In the genomic region with DNA sequence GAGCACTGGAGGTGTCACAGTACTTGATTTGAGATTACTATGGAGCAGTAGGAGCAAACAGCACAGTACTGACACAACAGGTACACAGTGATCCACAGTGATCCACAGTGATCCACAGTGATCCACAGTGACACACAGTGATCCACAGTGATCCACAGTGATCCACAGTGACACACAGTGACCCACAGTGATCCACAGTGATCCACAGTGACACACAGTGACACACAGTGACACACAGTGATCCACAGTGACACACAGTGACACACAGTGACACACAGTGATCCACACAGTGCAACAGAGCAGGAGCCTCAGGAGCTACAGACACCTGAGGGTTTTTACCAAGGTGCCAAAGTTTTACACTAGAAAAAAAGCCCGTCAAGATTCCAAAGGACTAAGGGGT, we compare ENCODE assay signal across 18 mouse cellular contexts. TPM values are rescaled to one million over a fixed set of nuclear protein-coding genes. Genes with fewer than 3 reads are reported as not detected.
DNase-seq lines count a peak whose midpoint lies in the region; ATAC-seq and TF ChIP-seq lines count a peak whose summit lies in the region.
"Had no signal": no experiment of that assay in that cellular context is flagged by ENCODE, and none has a peak within 500 bp of the region (broad histone marks: within the 10 kb centered on the region; RNA-seq: fewer than 3 reads in every experiment).

No protein-coding gene starts in this region.

- TF ChIP-seq POLR2A in lung, adult 2 months (IDR thresholded peaks at IDR 0.05; ENCODE audit: borderline replicate concordance, extremely low read depth, low read depth, low read length): no peak

- ATAC-seq in CD4-positive, CD25-positive, alpha-beta regulatory T cell, adult 4 months: no peak
- ATAC-seq in lung, embryonic 14.5 days (ENCODE audit: insufficient read depth): peak; percentile 41; the same call in 1 of the 2 replicates
- no peak for ATAC-seq in heart, embryonic 11.5 days (replicated peaks; ENCODE audit: insufficient number of reproducible peaks, low FRiP score, low TSS enrichment)
- ATAC-seq: forebrain, embryonic 13.5 days; intestine, embryonic 16.5 days had no signal

- H3K4me3 ChIP-seq in lung, embryonic 14.5 days (ENCODE audit: low read depth, low read length): no peak overlapping the region
- H3K4me3 ChIP-seq in lung, adult 2 months (replicated peaks; ENCODE audit: extremely low read depth, low read depth, low read length): no peak overlapping the region
- peak overlapping the region; percentile 42 for H3K4me3 ChIP-seq in megakaryocyte, embryonic 14.5 days (replicated peaks)
- H3K4me3 ChIP-seq in heart, embryonic 11.5 days (ENCODE audit: low read depth, low read length): no peak overlapping the region
- H3K4me3 ChIP-seq: forebrain, embryonic 13.5 days; kidney, embryonic 15.5 days; liver, embryonic 13.5 days had no signal

- peak; percentile 27 for DNase-seq in CD4-positive, CD25-positive, alpha-beta regulatory T cell, adult 2 months (ENCODE audit: low read depth, low spot score)
- DNase-seq in lung, embryonic 14.5 days: no peak
- DNase-seq in lung, adult 2 months: no peak
- DNase-seq in splenic B cell, adult 2 months (ENCODE audit: low read depth, low spot score): peak; percentile 20
- no peak for DNase-seq in MN1 (ENCODE audit: low spot score)
- DNase-seq: cerebellum, adult 18-20 months; cerebellum, postnatal 36 days; gastrocnemius, postnatal 10 days; kidney, postnatal 4 days; liver, embryonic 13.5 days; thymus, postnatal 25 days had no signal

- no peaks in the 10 kb centered on the region for H3K27me3 ChIP-seq in lung, embryonic 14.5 days (ENCODE audit: insufficient read depth, low read length)
- H3K27me3 ChIP-seq in megakaryocyte, embryonic 14.5 days (replicated peaks): no peaks in the 10 kb centered on the region
- H3K27me3 ChIP-seq in splenic B cell, adult 2 months (ENCODE audit: control insufficient read depth, insufficient read depth, low read length, poor library complexity, severe bottlenecking): no peaks in the 10 kb centered on the region
- H3K27me3 ChIP-seq in heart, embryonic 11.5 days (ENCODE audit: control insufficient read depth, insufficient read depth, low read length): no peaks in the 10 kb centered on the region
- H3K27me3 ChIP-seq: forebrain, embryonic 13.5 days; kidney, embryonic 15.5 days; liver, embryonic 13.5 days had no signal

- no peak overlapping the region for H3K27ac ChIP-seq in lung, embryonic 14.5 days (ENCODE audit: low read depth)
- H3K27ac ChIP-seq in heart, embryonic 11.5 days (ENCODE audit: low read depth, low read length): no peak overlapping the region
- H3K27ac ChIP-seq: forebrain, embryonic 13.5 days; kidney, embryonic 15.5 days; liver, embryonic 13.5 days; macrophage had no signal

- TF ChIP-seq CTCF in lung, embryonic 14.5 days (IDR thresholded peaks at IDR 0.05; ENCODE audit: low read depth): no peak
- no peak for TF ChIP-seq CTCF in lung, adult 2 months (IDR thresholded peaks at IDR 0.05; ENCODE audit: insufficient read depth, low read length)

- peaks cover 7% of the 10 kb centered on the region; the same call in 1 of the 2 replicates for H3K9me3 ChIP-seq in lung, embryonic 14.5 days (ENCODE audit: low read depth, low read length)
- H3K9me3 ChIP-seq in megakaryocyte, embryonic 14.5 days: no peaks in the 10 kb centered on the region
- H3K9me3 ChIP-seq in heart, embryonic 11.5 days (replicated peaks; ENCODE audit: control insufficient read depth, low read length): no peaks in the 10 kb centered on the region; the same call in 1 of the 2 replicates
- H3K9me3 ChIP-seq: liver, embryonic 13.5 days had no signal

- peaks cover 30% of the 10 kb centered on the region for H3K36me3 ChIP-seq in lung, embryonic 14.5 days (ENCODE audit: insufficient read depth)
- peaks cover 45% of the 10 kb centered on the region for H3K36me3 ChIP-seq in megakaryocyte, embryonic 14.5 days (replicated peaks; ENCODE audit: low read length)
- H3K36me3 ChIP-seq in splenic B cell, adult 2 months (ENCODE audit: control insufficient read depth, insufficient read depth, low read length, poor library complexity, severe bottlenecking): peaks cover 6% of the 10 kb centered on the region; the same call in 1 of the 2 replicates
- H3K36me3 ChIP-seq in heart, embryonic 11.5 days (ENCODE audit: control insufficient read depth, insufficient read depth, low read length): peaks cover 9% of the 10 kb centered on the region

- 72% methylated on average over 1 of the region's 1 CpGs for WGBS in lung, embryonic 14.5 days
- WGBS in lung, adult 2 months: 62% methylated on average over 1 of the region's 1 CpGs
- 74% methylated on average over 1 of the region's 1 CpGs for WGBS in heart, embryonic 11.5 days (ENCODE audit: insufficient replicate concordance)

- H3K4me1 ChIP-seq in lung, embryonic 14.5 days (ENCODE audit: insufficient read depth): no peaks in the 10 kb centered on the region
- peaks cover 18% of the 10 kb centered on the region for H3K4me1 ChIP-seq in lung, adult 2 months (ENCODE audit: control insufficient read depth, insufficient read depth, low read length)
- H3K4me1 ChIP-seq in megakaryocyte, embryonic 14.5 days: peaks cover 50% of the 10 kb centered on the region
- H3K4me1 ChIP-seq in heart, embryonic 11.5 days (ENCODE audit: control insufficient read depth, insufficient read depth, low read length): 0 out of 2 replicates have a peak, but pooled peaks cover 3% of the 10 kb centered on the region
- H3K4me1 ChIP-seq: forebrain, embryonic 13.5 days; kidney, embryonic 15.5 days had no signal

- no peak overlapping the region for H3K9ac ChIP-seq in lung, embryonic 14.5 days
- no peak overlapping the region for H3K9ac ChIP-seq in heart, embryonic 11.5 days (ENCODE audit: low read depth, low read length)
- H3K9ac ChIP-seq: forebrain, embryonic 13.5 days; kidney, embryonic 15.5 days; liver, embryonic 13.5 days had no signal

- H3K4me2 ChIP-seq in lung, embryonic 14.5 days: no peak overlapping the region
- H3K4me2 ChIP-seq in heart, embryonic 11.5 days: no peak overlapping the region
- H3K4me2 ChIP-seq: forebrain, embryonic 13.5 days; kidney, embryonic 15.5 days; liver, embryonic 13.5 days had no signal

RNA-seq across cellular contexts. Expression of gene Msl2, which starts 23.6 kb away (rescaled TPM):
- polyA plus RNA-seq in CD4-positive, CD25-positive, alpha-beta regulatory T cell, adult 4 months (2017; shearing (Covaris generic)): 10 to 100 TPM in 1 of 2 experiments, 1 to 10 TPM in 1; 8.2 to 12.9 TPM
- 7.4 and 8.4 TPM in 2 replicates for polyA plus RNA-seq in lung, embryonic 14.5 days (2014; fragmentation: Nextera tagmentation; extraction: Ambion mirVana)
- 28.4 and 33.4 TPM in 2 replicates for polyA plus RNA-seq in lung, adult 2 months (2012; rRNA removed)
- 4.8 and 8.7 TPM in 2 replicates for polyA plus RNA-seq in megakaryocyte, embryonic 14.5 days (2012; ENCODE audit: insufficient read depth, low replicate concordance)
- 3.3 and 3.8 TPM in 2 replicates for polyA plus RNA-seq in heart, embryonic 11.5 days (2014; fragmentation: Nextera tagmentation; extraction: Ambion mirVana)

Comparison
In these comparisons a context has a peak if more than half of its experiments do, and no peak if none do; other contexts are left out.
1. DNase-seq: peak in CD4-positive, CD25-positive, alpha-beta regulatory T cell, adult 2 months (single experiment) and splenic B cell, adult 2 months (single experiment); none in lung, embryonic 14.5 days (single experiment), lung, adult 2 months (single experiment) and MN1 (single experiment).